Comparison of ENCODE assay signal across 24 mouse cellular contexts in genomic region chr12:118902249-118902648, GRCm38 (mm10). TPM values are rescaled to one million over a fixed set of nuclear protein-coding genes. Genes with fewer than 3 reads are reported as not detected.
A peak's percentile ranks its signal among the peaks of the same experiment; 100 is the strongest.
DNase-seq lines count a peak whose midpoint lies in the region; ATAC-seq and TF ChIP-seq lines count a peak whose summit lies in the region.
"Had no signal": no experiment of that assay in that cellular context is flagged by ENCODE, and none has a peak within 500 bp of the region (broad histone marks: within the 10 kb centered on the region; RNA-seq: fewer than 3 reads in every experiment).

No protein-coding gene starts in this region.

- H3K27ac ChIP-seq in embryonic facial prominence, embryonic 11.5 days (replicated peaks; ENCODE audit: low read depth, low read length), result no peak overlapping the region
- no peak overlapping the region for H3K27ac ChIP-seq in embryonic facial prominence, embryonic 10.5 days (replicated peaks)
- no peak overlapping the region for H3K27ac ChIP-seq in kidney, embryonic 14.5 days (ENCODE audit: low read depth, low read length)
- H3K27ac ChIP-seq in kidney, adult 2 months (ENCODE audit: insufficient read depth, low read depth, low read length), result no peak overlapping the region
- H3K27ac ChIP-seq in lung, embryonic 14.5 days (ENCODE audit: low read depth), result no peak overlapping the region
- no peak overlapping the region for H3K27ac ChIP-seq in midbrain, embryonic 15.5 days
- H3K27ac ChIP-seq: embryonic facial prominence, embryonic 13.5 days; embryonic facial prominence, embryonic 15.5 days; forebrain, embryonic 10.5 days; forebrain, embryonic 12.5 days had no signal

- no peak for DNase-seq in embryonic facial prominence, embryonic 11.5 days (ENCODE audit: low spot score)
- DNase-seq in embryonic facial prominence, embryonic 10.5 days (ENCODE audit: low spot score), result no peak
- DNase-seq in kidney, adult 2 months, result no peak
- DNase-seq in lung, embryonic 14.5 days, result no peak
- DNase-seq in lung, adult 18-20 months, result no peak
- peak; percentile 8 for DNase-seq in embryo, embryonic 9.5 days (ENCODE audit: extremely low spot score)
- DNase-seq: adrenal gland, adult 2 months; adrenal gland, postnatal 10 days; adrenal gland, postnatal 25 days; cerebellum, adult 11 months; cerebellum, adult 18-20 months; cerebellum, adult 8-10 months; cerebellum, adult 9-11 months; cerebellum, postnatal 14 days; cerebellum, postnatal 36 days had no signal

- H3K4me2 ChIP-seq in embryonic facial prominence, embryonic 11.5 days (ENCODE audit: low read depth, low read length), result no peak overlapping the region
- H3K4me2 ChIP-seq in kidney, embryonic 14.5 days (replicated peaks; ENCODE audit: low read depth, low read length), result no peak overlapping the region
- no peak overlapping the region for H3K4me2 ChIP-seq in lung, embryonic 14.5 days
- H3K4me2 ChIP-seq in midbrain, embryonic 15.5 days, result no peak overlapping the region
- H3K4me2 ChIP-seq: embryonic facial prominence, embryonic 13.5 days; embryonic facial prominence, embryonic 15.5 days; forebrain, embryonic 12.5 days had no signal

- no peak for TF ChIP-seq POLR2A in kidney, adult 2 months (IDR thresholded peaks at IDR 0.05; ENCODE audit: low read depth, low read length)

- 0 out of 2 replicates have a peak, but pooled peaks have one; percentile 29 for ATAC-seq in embryonic facial prominence, embryonic 11.5 days (replicated peaks; ENCODE audit: insufficient number of reproducible peaks, low FRiP score, low TSS enrichment, low read depth)
- 0 out of 2 replicates have a peak, but pooled peaks have one; percentile 55 for ATAC-seq in kidney, embryonic 14.5 days (ENCODE audit: low FRiP score, low TSS enrichment)
- ATAC-seq in lung, embryonic 14.5 days (ENCODE audit: insufficient read depth), result peak; percentile 80; the same call in 1 of the 2 replicates
- ATAC-seq in midbrain, embryonic 15.5 days (replicated peaks), result no peak
- ATAC-seq: forebrain, embryonic 14.5 days; forebrain, embryonic 16.5 days had no signal

- H3K4me3 ChIP-seq in embryonic facial prominence, embryonic 11.5 days (ENCODE audit: low read depth, low read length), result no peak overlapping the region
- H3K4me3 ChIP-seq in embryonic facial prominence, embryonic 10.5 days, result no peak overlapping the region
- no peak overlapping the region for H3K4me3 ChIP-seq in kidney, embryonic 14.5 days (ENCODE audit: low read length)
- no peak overlapping the region for H3K4me3 ChIP-seq in kidney, adult 2 months (ENCODE audit: insufficient read depth, low read depth, low read length)
- H3K4me3 ChIP-seq in lung, embryonic 14.5 days (ENCODE audit: low read depth, low read length), result no peak overlapping the region
- H3K4me3 ChIP-seq in midbrain, embryonic 15.5 days, result no peak overlapping the region
- H3K4me3 ChIP-seq: embryonic facial prominence, embryonic 13.5 days; embryonic facial prominence, embryonic 15.5 days; erythroblast, embryonic 14.5 days; forebrain, embryonic 10.5 days; forebrain, embryonic 12.5 days had no signal

- WGBS in embryonic facial prominence, embryonic 11.5 days, result 78% methylated on average over 5 of the region's 5 CpGs
- 79% methylated on average over 5 of the region's 5 CpGs for WGBS in embryonic facial prominence, embryonic 10.5 days
- 35% methylated on average over 5 of the region's 5 CpGs for WGBS in kidney, embryonic 14.5 days
- WGBS in kidney, adult 2 months, result 44% methylated on average over 5 of the region's 5 CpGs
- WGBS in lung, embryonic 14.5 days, result 24% methylated on average over 5 of the region's 5 CpGs
- 75% methylated on average over 5 of the region's 5 CpGs for WGBS in midbrain, embryonic 15.5 days

- TF ChIP-seq CTCF in kidney, adult 2 months (conservative IDR thresholded peaks at IDR 0.05; ENCODE audit: insufficient read depth, insufficient read length, low read depth, low read length), result no peak
- TF ChIP-seq CTCF in lung, embryonic 14.5 days (IDR thresholded peaks at IDR 0.05; ENCODE audit: low read depth), result no peak

- H3K4me1 ChIP-seq in embryonic facial prominence, embryonic 11.5 days (ENCODE audit: control insufficient read depth, insufficient read depth, low read length), result no peaks in the 10 kb centered on the region
- H3K4me1 ChIP-seq in embryonic facial prominence, embryonic 10.5 days, result no peaks in the 10 kb centered on the region
- H3K4me1 ChIP-seq in kidney, embryonic 14.5 days (ENCODE audit: control insufficient read depth, insufficient read depth, low read length), result no peaks in the 10 kb centered on the region
- no peaks in the 10 kb centered on the region for H3K4me1 ChIP-seq in kidney, adult 2 months (ENCODE audit: control insufficient read depth, insufficient read depth, low read length)
- no peaks in the 10 kb centered on the region for H3K4me1 ChIP-seq in lung, embryonic 14.5 days (ENCODE audit: insufficient read depth)
- H3K4me1 ChIP-seq in midbrain, embryonic 15.5 days, result no peaks in the 10 kb centered on the region
- H3K4me1 ChIP-seq: embryonic facial prominence, embryonic 13.5 days; embryonic facial prominence, embryonic 15.5 days; forebrain, embryonic 10.5 days; forebrain, embryonic 12.5 days had no signal

- no peaks in the 10 kb centered on the region for H3K36me3 ChIP-seq in embryonic facial prominence, embryonic 11.5 days (replicated peaks; ENCODE audit: control insufficient read depth, insufficient read depth, low read depth, low read length)
- H3K36me3 ChIP-seq in embryonic facial prominence, embryonic 10.5 days (replicated peaks), result no peaks in the 10 kb centered on the region
- no peaks in the 10 kb centered on the region for H3K36me3 ChIP-seq in kidney, embryonic 14.5 days (ENCODE audit: control insufficient read depth, insufficient read depth, low read length)
- no peaks in the 10 kb centered on the region for H3K36me3 ChIP-seq in kidney, adult 2 months (ENCODE audit: control insufficient read depth, insufficient read depth, low read length)
- no peaks in the 10 kb centered on the region for H3K36me3 ChIP-seq in lung, embryonic 14.5 days (ENCODE audit: insufficient read depth)
- no peaks in the 10 kb centered on the region for H3K36me3 ChIP-seq in midbrain, embryonic 15.5 days (replicated peaks)
- H3K36me3 ChIP-seq: embryonic facial prominence, embryonic 13.5 days; embryonic facial prominence, embryonic 15.5 days; forebrain, embryonic 10.5 days; forebrain, embryonic 12.5 days had no signal

- no peaks in the 10 kb centered on the region for H3K27me3 ChIP-seq in embryonic facial prominence, embryonic 11.5 days (ENCODE audit: control insufficient read depth, insufficient read depth, low read length)
- H3K27me3 ChIP-seq in embryonic facial prominence, embryonic 10.5 days (replicated peaks; ENCODE audit: low read depth, poor library complexity, severe bottlenecking), result no peaks in the 10 kb centered on the region
- H3K27me3 ChIP-seq in kidney, embryonic 14.5 days (ENCODE audit: control insufficient read depth, insufficient read depth, low read length), result no peaks in the 10 kb centered on the region
- H3K27me3 ChIP-seq in kidney, adult 2 months (replicated peaks; ENCODE audit: control insufficient read depth, insufficient read depth, low read length), result no peaks in the 10 kb centered on the region
- no peaks in the 10 kb centered on the region for H3K27me3 ChIP-seq in lung, embryonic 14.5 days (ENCODE audit: insufficient read depth, low read length)
- no peaks in the 10 kb centered on the region for H3K27me3 ChIP-seq in midbrain, embryonic 15.5 days (replicated peaks)
- H3K27me3 ChIP-seq: embryonic facial prominence, embryonic 13.5 days; embryonic facial prominence, embryonic 15.5 days; forebrain, embryonic 12.5 days had no signal

- H3K9me3 ChIP-seq in embryonic facial prominence, embryonic 11.5 days (replicated peaks; ENCODE audit: control insufficient read depth, low read length), result no peaks in the 10 kb centered on the region
- no peaks in the 10 kb centered on the region for H3K9me3 ChIP-seq in embryonic facial prominence, embryonic 10.5 days
- no peaks in the 10 kb centered on the region for H3K9me3 ChIP-seq in kidney, embryonic 14.5 days (ENCODE audit: control insufficient read depth, low read length)
- H3K9me3 ChIP-seq in lung, embryonic 14.5 days (ENCODE audit: low read depth, low read length), result no peaks in the 10 kb centered on the region
- no peaks in the 10 kb centered on the region for H3K9me3 ChIP-seq in midbrain, embryonic 15.5 days
- H3K9me3 ChIP-seq: embryonic facial prominence, embryonic 13.5 days; embryonic facial prominence, embryonic 15.5 days; forebrain, embryonic 10.5 days; forebrain, embryonic 12.5 days had no signal

- H3K9ac ChIP-seq in embryonic facial prominence, embryonic 11.5 days (replicated peaks; ENCODE audit: low read length), result no peak overlapping the region
- no peak overlapping the region for H3K9ac ChIP-seq in kidney, embryonic 14.5 days (ENCODE audit: low read depth, low read length)
- H3K9ac ChIP-seq in lung, embryonic 14.5 days, result no peak overlapping the region
- H3K9ac ChIP-seq in midbrain, embryonic 15.5 days, result no peak overlapping the region
- H3K9ac ChIP-seq: embryonic facial prominence, embryonic 13.5 days; embryonic facial prominence, embryonic 15.5 days; forebrain, embryonic 12.5 days had no signal

RNA-seq across cellular contexts. Expression of gene Sp8, which starts 56.1 kb away (rescaled TPM):
- polyA plus RNA-seq in embryonic facial prominence, embryonic 11.5 days (2014; fragmentation: Nextera tagmentation; extraction: Ambion mirVana), result 6.6 and 6.8 TPM in 2 replicates
- 7.2 and 8.1 TPM in 2 replicates for polyA plus RNA-seq in embryonic facial prominence, embryonic 10.5 days (2016; fragmentation: Nextera tagmentation; extraction: Ambion mirVana)
- polyA plus RNA-seq in kidney, embryonic 14.5 days (2014; fragmentation: Nextera tagmentation; extraction: Ambion mirVana), result not detected in 2 replicates
- not detected in 2 replicates for polyA plus RNA-seq in kidney, adult 2 months (2012; rRNA removed)
- polyA plus RNA-seq in lung, embryonic 14.5 days (2014; fragmentation: Nextera tagmentation; extraction: Ambion mirVana), result not detected in 2 replicates
- polyA plus RNA-seq in midbrain, embryonic 15.5 days (2015; fragmentation: Nextera tagmentation; extraction: Ambion mirVana), result 2.8 and 3.5 TPM in 2 replicates
- polyA plus RNA-seq: adrenal gland, adult 2 months; erythroblast, embryonic 14.5 days had no signal
